9 mouse cellular contexts compared by ENCODE assay signal in the genomic region with DNA sequence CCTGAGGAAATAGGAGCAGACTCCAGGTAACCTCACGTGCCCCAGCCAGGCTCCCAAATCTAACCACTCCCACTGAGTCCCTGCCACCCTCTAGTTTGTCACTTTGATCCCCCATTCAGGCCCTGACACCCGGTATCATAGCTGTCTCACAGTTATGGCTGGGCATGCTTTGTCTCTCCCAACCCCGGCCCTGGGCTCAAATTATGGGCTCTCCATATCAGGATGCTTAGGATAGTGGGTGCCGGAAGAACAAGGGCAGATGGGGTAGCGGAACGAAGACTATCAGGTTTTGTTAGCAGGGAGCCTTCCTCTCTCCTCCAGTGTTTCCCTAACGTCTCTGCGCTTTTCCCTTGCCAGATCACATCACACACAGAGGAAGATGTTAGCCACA. TPM values are rescaled to one million over a fixed set of nuclear protein-coding genes. Genes with fewer than 3 reads are reported as not detected.
DNase-seq lines count a peak whose midpoint lies in the region; ATAC-seq and TF ChIP-seq lines count a peak whose summit lies in the region.
"Had no signal": no experiment of that assay in that cellular context is flagged by ENCODE, and none has a peak within 500 bp of the region (broad histone marks: within the 10 kb centered on the region; RNA-seq: fewer than 3 reads in every experiment).

No protein-coding gene starts in this region.

- no peak for DNase-seq in left cerebral cortex, adult 2 months (ENCODE audit: extremely low spot score in 1 of 2, low spot score in 2 of 2)
- no peak for DNase-seq in left cerebral cortex, postnatal 10 days (ENCODE audit: extremely low spot score in 1 of 2, low spot score in 2 of 2)
- no peak for DNase-seq in layer of hippocampus, postnatal 25 days (ENCODE audit: extremely low spot score in 1 of 2, low spot score in 1 of 2)
- DNase-seq in thymus, postnatal 25 days, result no peak
- DNase-seq in gastrocnemius, adult 18-20 months (ENCODE audit: low spot score), result no peak
- DNase-seq: cerebellum, adult 11 months had no signal

- TF ChIP-seq POLR2A in small intestine, adult 2 months (IDR thresholded peaks at IDR 0.05; ENCODE audit: low read depth, low read length), result no peak

- peaks cover 29% of the 10 kb centered on the region for H3K27me3 ChIP-seq in forebrain, embryonic 13.5 days
- peaks cover 18% of the 10 kb centered on the region for H3K27me3 ChIP-seq in limb, embryonic 12.5 days
- H3K27me3 ChIP-seq in small intestine, adult 2 months (ENCODE audit: control insufficient read depth, insufficient read depth, low read length), result no peaks in the 10 kb centered on the region

- intact Hi-C loops in left cerebral cortex, adult 2 months (cut with DNase I), result loop anchor here (5.0 kb wide), 1 partner anchor 46 kb away; no protein-coding TSS in a partner anchor
- intact Hi-C loops in left cerebral cortex, postnatal 10 days (cut with DNase I), result no loop called here

- ATAC-seq in forebrain, embryonic 13.5 days, result no peak; the same call in 1 of the 2 replicates
- ATAC-seq in limb, embryonic 12.5 days (ENCODE audit: insufficient number of reproducible peaks, insufficient read depth, low FRiP score, low TSS enrichment, low read depth), result no peak

- peak overlapping the region; percentile 74 for H3K9ac ChIP-seq in forebrain, embryonic 13.5 days
- peak overlapping the region; percentile 59; the same call in 1 of the 2 replicates for H3K9ac ChIP-seq in limb, embryonic 12.5 days (replicated peaks)

- no peaks in the 10 kb centered on the region for H3K36me3 ChIP-seq in forebrain, embryonic 13.5 days (ENCODE audit: poor library complexity, severe bottlenecking)
- H3K36me3 ChIP-seq in limb, embryonic 12.5 days, result no peaks in the 10 kb centered on the region
- H3K36me3 ChIP-seq in small intestine, adult 2 months (ENCODE audit: control insufficient read depth, insufficient read depth, low read length), result no peaks in the 10 kb centered on the region

- peak overlapping the region; percentile 95 for H3K27ac ChIP-seq in left cerebral cortex, adult 2 months
- H3K27ac ChIP-seq in forebrain, embryonic 13.5 days, result peak overlapping the region; percentile 57
- no peak overlapping the region for H3K27ac ChIP-seq in limb, embryonic 12.5 days
- no peak overlapping the region for H3K27ac ChIP-seq in small intestine, adult 2 months (ENCODE audit: insufficient read depth, low read depth, low read length)

- no peaks in the 10 kb centered on the region for H3K9me3 ChIP-seq in forebrain, embryonic 13.5 days (replicated peaks)
- no peaks in the 10 kb centered on the region for H3K9me3 ChIP-seq in limb, embryonic 12.5 days

- TF ChIP-seq CTCF in left cerebral cortex, adult 2 months (IDR thresholded peaks at IDR 0.05), result no peak
- TF ChIP-seq CTCF in small intestine, adult 2 months (IDR thresholded peaks at IDR 0.05; ENCODE audit: extremely low read depth, insufficient read length, insufficient replicate concordance, low read depth, low read length), result no peak

- WGBS in forebrain, embryonic 13.5 days, result 26% methylated on average over 8 of the region's 8 CpGs
- WGBS in limb, embryonic 12.5 days, result 22% methylated on average over 8 of the region's 8 CpGs
- 44% methylated on average over 8 of the region's 8 CpGs for WGBS in small intestine, adult 2 months

- H3K4me3 ChIP-seq in left cerebral cortex, adult 2 months, result peak overlapping the region; percentile 76
- H3K4me3 ChIP-seq in forebrain, embryonic 13.5 days, result peak overlapping the region; percentile 68
- peak overlapping the region; percentile 61 for H3K4me3 ChIP-seq in limb, embryonic 12.5 days (replicated peaks)
- H3K4me3 ChIP-seq in small intestine, adult 2 months (ENCODE audit: low read depth, low read length), result 0 out of 2 replicates have a peak overlapping the region, but pooled peaks have one; percentile 63

- H3K4me1 ChIP-seq in forebrain, embryonic 13.5 days, result peaks cover 42% of the 10 kb centered on the region
- peaks cover 12% of the 10 kb centered on the region for H3K4me1 ChIP-seq in limb, embryonic 12.5 days (replicated peaks)
- peaks cover 5% of the 10 kb centered on the region for H3K4me1 ChIP-seq in small intestine, adult 2 months (ENCODE audit: control insufficient read depth, insufficient read depth, insufficient read length, low read length)

- peak overlapping the region; percentile 96 for H3K4me2 ChIP-seq in forebrain, embryonic 13.5 days
- H3K4me2 ChIP-seq in limb, embryonic 12.5 days, result peak overlapping the region; percentile 100

RNA-seq across cellular contexts. Expression of a gene that starts 8.2 kb away (rescaled TPM):
- 10 to 100 TPM; 49.5 to 51.9 TPM for total RNA-seq in left cerebral cortex, adult 2 months (2021)
- 10 to 100 TPM; 65.3 to 92.6 TPM for total RNA-seq in left cerebral cortex, postnatal 10 days (2021)
- 61.3 and 84.4 TPM in 2 replicates for polyA plus RNA-seq in forebrain, embryonic 13.5 days (2015; fragmentation: Nextera tagmentation; extraction: Ambion mirVana)
- 34.2 and 42.5 TPM in 2 replicates for polyA plus RNA-seq in limb, embryonic 12.5 days (2016; fragmentation: Nextera tagmentation; extraction: Ambion mirVana)
- polyA plus RNA-seq in small intestine, adult 2 months (2012; rRNA removed), result 4.0 and 4.7 TPM in 2 replicates
- total RNA-seq in layer of hippocampus, postnatal 25 days (2021), result 10 to 100 TPM; 51.8 to 64.6 TPM
- total RNA-seq in gastrocnemius, adult 18-20 months (2021), result 10 to 100 TPM in 1 of 2 experiments, 1 to 10 TPM in 1; 6.9 to 10.8 TPM

Comparison
In these comparisons a context has a peak if more than half of its experiments do, and no peak if none do; other contexts are left out.
1. H3K27ac ChIP-seq: peak in left cerebral cortex, adult 2 months (single experiment) and forebrain, embryonic 13.5 days (single experiment); none in limb, embryonic 12.5 days (single experiment) and small intestine, adult 2 months (single experiment).
2. RNA of a gene that starts 8.2 kb away (total RNA-seq): 65.3 to 92.6 TPM in left cerebral cortex, postnatal 10 days, 51.8 to 64.6 TPM in layer of hippocampus, postnatal 25 days and 49.5 to 51.9 TPM in left cerebral cortex, adult 2 months; 6.9 to 10.8 TPM in gastrocnemius, adult 18-20 months; every median in the first group is over 4 times any median in the second.
3. Peak in every context shown above with its lines, with median percentiles within 50 percentile points of each other: H3K4me3 ChIP-seq.